Mouse (Mus musculus): ENCODE data around the gene Dtl. TPM values are rescaled to one million over a fixed set of nuclear protein-coding genes. Genes with fewer than 3 reads are reported as not detected.

Dtl gene
- polyA plus RNA-seq, 1 experiment from 2014 or later: 84.2 TPM

DNA sequence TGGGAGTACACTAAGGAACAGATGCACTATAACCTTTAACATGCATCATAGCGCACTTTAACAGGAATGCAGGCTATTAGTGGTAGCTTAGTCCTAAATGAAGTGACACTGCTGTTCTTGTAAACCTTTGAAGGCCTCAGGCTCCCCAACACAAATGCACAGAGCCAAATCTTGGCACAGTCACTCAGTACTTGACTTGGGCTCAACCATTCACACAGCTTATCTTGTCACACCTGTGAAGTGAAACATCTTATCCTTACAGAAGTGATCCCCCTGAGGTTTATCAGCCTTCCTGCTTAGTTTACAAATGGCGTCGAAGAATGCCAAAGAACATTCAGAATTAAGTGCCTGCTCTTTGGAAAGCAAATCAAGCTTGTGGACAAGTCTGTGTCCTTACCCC is 31.6 kb downstream of the Dtl start:
- Histone ChIP-seq H3K4me2 (ENCODE audit: low read depth, severe bottlenecking) (no peak overlapping the region), H3K27ac (replicated peaks; ENCODE audit: low read depth, low read length) (no peak overlapping the region), H3K27me3 (ENCODE audit: control insufficient read depth, insufficient read depth, low read length) (no peaks in the 10 kb centered on the region), H3K9me3 (ENCODE audit: control insufficient read depth, low read length) (no peaks in the 10 kb centered on the region), H3K9ac (ENCODE audit: low read length) (no peak overlapping the region), H3K4me1 (ENCODE audit: control insufficient read depth, insufficient read depth, low read length) (no peaks in the 10 kb centered on the region), H3K4me3 (ENCODE audit: low read depth, low read length) (no peak overlapping the region), H3K36me3 (ENCODE audit: control insufficient read depth, insufficient read depth, low read length) (peaks cover 21% of the 10 kb centered on the region)
- ATAC-seq (ENCODE audit: insufficient number of reproducible peaks, low FRiP score, low TSS enrichment, low read depth) (no peak), DNase-seq (ENCODE audit: low spot score) (no peak)
- 89% methylated on average over 3 of the region's 3 CpGs for WGBS

DNA sequence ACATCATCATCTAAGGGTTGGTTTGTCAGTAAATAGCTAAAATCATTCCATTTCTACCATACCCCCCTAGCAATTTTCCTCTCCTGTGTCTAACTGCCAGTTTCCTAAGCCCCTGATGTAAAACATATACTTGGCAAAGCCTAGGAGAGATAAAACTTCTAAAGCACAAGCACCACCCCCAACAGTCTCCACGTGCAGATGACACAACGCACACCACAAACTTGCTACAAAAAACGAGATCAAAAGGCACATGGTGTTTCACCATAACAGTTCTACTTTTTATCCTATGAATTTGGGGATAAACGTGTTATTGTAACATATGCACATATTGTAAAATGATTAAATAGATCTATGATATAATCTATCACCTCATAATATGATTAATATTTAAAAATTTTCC is 33.7 kb downstream of the Dtl start:
- Histone ChIP-seq H3K4me2 (ENCODE audit: low read depth, severe bottlenecking) (no peak overlapping the region), H3K36me3 (ENCODE audit: control insufficient read depth, insufficient read depth, low read length) (peaks cover 13% of the 10 kb centered on the region), H3K4me3 (ENCODE audit: low read depth, low read length) (no peak overlapping the region), H3K27ac (replicated peaks; ENCODE audit: low read depth, low read length) (no peak overlapping the region), H3K27me3 (ENCODE audit: control insufficient read depth, insufficient read depth, low read length) (no peaks in the 10 kb centered on the region), H3K9me3 (ENCODE audit: control insufficient read depth, low read length) (no peaks in the 10 kb centered on the region), H3K9ac (ENCODE audit: low read length) (no peak overlapping the region), H3K4me1 (ENCODE audit: control insufficient read depth, insufficient read depth, low read length) (no peaks in the 10 kb centered on the region)
- 91% methylated on average over 4 of the region's 4 CpGs for WGBS
- no peak for DNase-seq (ENCODE audit: low spot score)
- no peak for ATAC-seq (ENCODE audit: insufficient number of reproducible peaks, low FRiP score, low TSS enrichment, low read depth)

DNA sequence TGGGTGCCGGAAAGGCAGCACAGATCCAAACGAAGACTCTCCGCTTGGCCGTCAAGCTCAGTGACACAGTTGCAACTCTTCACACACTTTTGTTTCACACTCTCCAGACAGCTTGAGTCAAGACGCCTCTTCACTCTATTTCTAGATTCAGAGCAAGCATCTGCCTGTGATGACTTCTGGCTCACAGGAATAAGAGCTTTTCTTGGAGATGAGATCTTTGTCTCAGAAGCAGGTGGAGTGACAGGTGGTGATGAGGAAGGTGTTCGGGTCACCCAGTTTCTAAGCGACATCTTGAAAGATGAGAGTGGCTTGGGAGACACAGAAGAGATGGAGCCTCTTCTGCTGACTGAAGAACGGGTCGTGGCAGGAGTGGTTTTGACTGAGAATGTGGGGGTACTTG is 34.3 kb downstream of the Dtl start:
- ATAC-seq (ENCODE audit: insufficient number of reproducible peaks, low FRiP score, low TSS enrichment, low read depth) (no peak), DNase-seq (ENCODE audit: low spot score) (no peak)
- no peak overlapping the region for H3K9ac ChIP-seq (ENCODE audit: low read length)
- H3K9me3 ChIP-seq (ENCODE audit: control insufficient read depth, low read length): no peaks in the 10 kb centered on the region
- H3K27ac ChIP-seq (replicated peaks; ENCODE audit: low read depth, low read length): no peak overlapping the region
- no peaks in the 10 kb centered on the region for H3K27me3 ChIP-seq (ENCODE audit: control insufficient read depth, insufficient read depth, low read length)
- no peak overlapping the region for H3K4me3 ChIP-seq (ENCODE audit: low read depth, low read length)
- WGBS: 91% methylated on average over 9 of the region's 9 CpGs
- peaks cover 12% of the 10 kb centered on the region for H3K36me3 ChIP-seq (ENCODE audit: control insufficient read depth, insufficient read depth, low read length)
- no peaks in the 10 kb centered on the region for H3K4me1 ChIP-seq (ENCODE audit: control insufficient read depth, insufficient read depth, low read length)
- H3K4me2 ChIP-seq (ENCODE audit: low read depth, severe bottlenecking): no peak overlapping the region

DNA sequence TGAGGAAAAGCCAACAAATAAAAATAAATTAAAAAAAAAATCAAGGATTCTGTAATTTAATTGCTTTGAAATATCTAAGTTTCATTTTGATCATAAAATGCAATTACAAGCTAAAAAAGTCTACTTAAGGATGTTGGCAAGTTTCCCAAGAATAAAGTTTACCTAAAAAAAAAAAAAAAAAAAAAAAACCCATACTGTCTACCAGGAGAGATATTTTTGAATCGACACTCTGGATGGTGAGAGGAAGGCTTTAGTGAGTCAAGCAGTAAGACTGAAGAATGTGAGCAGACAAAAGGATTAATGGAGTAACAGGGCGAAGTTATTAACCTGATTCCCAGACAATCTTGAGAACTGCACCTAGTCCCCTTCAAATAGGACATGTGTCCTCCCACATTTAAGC is 35.0 kb downstream of the Dtl start:
- DNase-seq (ENCODE audit: low spot score) (no peak), ATAC-seq (ENCODE audit: insufficient number of reproducible peaks, low FRiP score, low TSS enrichment, low read depth) (no peak)
- WGBS: 90% methylated on average over 2 of the region's 2 CpGs
- H3K9ac ChIP-seq (ENCODE audit: low read length): no peak overlapping the region
- no peak overlapping the region for H3K4me3 ChIP-seq (ENCODE audit: low read depth, low read length)
- H3K27me3 ChIP-seq (ENCODE audit: control insufficient read depth, insufficient read depth, low read length): no peaks in the 10 kb centered on the region
- H3K9me3 ChIP-seq (ENCODE audit: control insufficient read depth, low read length): no peaks in the 10 kb centered on the region
- H3K4me2 ChIP-seq (ENCODE audit: low read depth, severe bottlenecking): no peak overlapping the region
- no peaks in the 10 kb centered on the region for H3K4me1 ChIP-seq (ENCODE audit: control insufficient read depth, insufficient read depth, low read length)
- peaks cover 10% of the 10 kb centered on the region for H3K36me3 ChIP-seq (ENCODE audit: control insufficient read depth, insufficient read depth, low read length)
- no peak overlapping the region for H3K27ac ChIP-seq (replicated peaks; ENCODE audit: low read depth, low read length)

DNA sequence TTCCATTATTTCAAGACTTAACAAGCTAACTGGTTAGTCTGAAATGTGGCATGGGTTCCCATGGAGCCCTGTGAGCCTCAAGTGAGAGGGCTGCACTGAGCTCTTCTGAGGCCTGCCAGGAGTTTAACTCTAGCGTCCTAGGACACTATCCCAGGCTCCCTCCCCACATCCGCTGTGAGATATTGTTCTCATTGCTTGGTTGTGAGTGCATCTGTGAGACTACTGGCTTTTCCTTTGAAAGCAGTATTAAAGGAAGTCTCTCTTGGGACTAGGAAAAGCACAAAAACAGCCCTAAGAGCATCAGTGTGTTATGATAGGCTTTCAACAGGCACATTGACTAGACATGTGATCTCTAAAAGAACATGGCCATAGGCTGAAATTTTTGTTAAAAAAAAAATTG is 40.4 kb downstream of the Dtl start:
- no peak for DNase-seq (ENCODE audit: low spot score)
- no peak for ATAC-seq (ENCODE audit: insufficient number of reproducible peaks, low FRiP score, low TSS enrichment, low read depth)
- no peaks in the 10 kb centered on the region for H3K9me3 ChIP-seq (ENCODE audit: control insufficient read depth, low read length)
- no peaks in the 10 kb centered on the region for H3K4me1 ChIP-seq (ENCODE audit: control insufficient read depth, insufficient read depth, low read length)
- H3K9ac ChIP-seq (ENCODE audit: low read length): no peak overlapping the region
- H3K27me3 ChIP-seq (ENCODE audit: control insufficient read depth, insufficient read depth, low read length): no peaks in the 10 kb centered on the region
- 74% methylated on average over 2 of the region's 2 CpGs for WGBS
- H3K4me2 ChIP-seq (ENCODE audit: low read depth, severe bottlenecking): no peak overlapping the region
- H3K36me3 ChIP-seq (ENCODE audit: control insufficient read depth, insufficient read depth, low read length): no peaks in the 10 kb centered on the region; the same call in 1 of the 2 replicates
- no peak overlapping the region for H3K27ac ChIP-seq (replicated peaks; ENCODE audit: low read depth, low read length)
- H3K4me3 ChIP-seq (ENCODE audit: low read depth, low read length): no peak overlapping the region

DNA sequence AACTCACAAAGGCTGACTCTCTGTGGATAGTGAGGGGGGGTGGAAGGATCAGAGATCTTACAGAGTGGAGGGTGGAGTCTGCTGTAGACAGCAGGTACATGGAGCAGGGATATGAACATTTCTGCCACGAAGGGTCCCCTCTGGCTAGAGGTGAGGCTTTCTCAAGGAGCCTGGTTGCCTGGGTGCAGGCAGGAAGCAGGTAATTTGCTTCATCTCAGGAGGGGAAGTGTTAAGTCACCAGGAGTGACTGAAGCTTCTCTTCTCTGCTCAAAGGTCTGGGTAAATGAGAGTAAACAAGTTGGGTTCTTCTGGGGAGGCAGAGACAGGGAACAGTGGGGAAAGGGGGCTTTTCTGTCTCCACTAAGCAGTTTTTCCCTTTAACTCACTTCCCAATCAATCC is 44.3 kb downstream of the Dtl start:
- Histone ChIP-seq H3K27ac (replicated peaks; ENCODE audit: low read depth, low read length) (no peak overlapping the region), H3K4me1 (ENCODE audit: control insufficient read depth, insufficient read depth, low read length) (no peaks in the 10 kb centered on the region), H3K27me3 (ENCODE audit: control insufficient read depth, insufficient read depth, low read length) (no peaks in the 10 kb centered on the region), H3K36me3 (ENCODE audit: control insufficient read depth, insufficient read depth, low read length) (no peaks in the 10 kb centered on the region), H3K4me2 (ENCODE audit: low read depth, severe bottlenecking) (no peak overlapping the region), H3K9me3 (ENCODE audit: control insufficient read depth, low read length) (no peaks in the 10 kb centered on the region), H3K9ac (ENCODE audit: low read length) (no peak overlapping the region), H3K4me3 (ENCODE audit: low read depth, low read length) (no peak overlapping the region)
- 45% methylated on average over 1 of the region's 1 CpGs for WGBS
- DNase-seq (ENCODE audit: low spot score) (no peak), ATAC-seq (ENCODE audit: insufficient number of reproducible peaks, low FRiP score, low TSS enrichment, low read depth) (no peak)

DNA sequence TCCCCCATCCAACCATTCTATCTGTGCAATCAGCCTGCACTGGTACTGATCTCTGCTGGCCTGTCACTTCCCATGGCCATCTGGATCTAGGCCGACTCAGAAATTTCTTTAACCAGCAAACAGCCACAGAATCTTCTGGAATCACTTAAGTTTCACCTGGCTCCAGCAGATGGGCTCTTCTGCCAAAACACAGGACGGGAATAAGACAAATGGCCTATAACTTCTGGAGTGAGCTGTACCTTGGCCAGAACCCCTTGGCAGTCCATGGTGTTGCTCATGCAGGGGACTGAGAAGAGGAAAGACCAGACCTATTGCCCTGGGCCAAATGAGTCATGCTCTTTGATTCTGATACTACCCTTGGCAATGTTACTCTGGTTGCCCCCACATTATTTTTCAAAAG is 45.9 kb downstream of the Dtl start:
- Histone ChIP-seq H3K4me2 (ENCODE audit: low read depth, severe bottlenecking) (no peak overlapping the region), H3K27me3 (ENCODE audit: control insufficient read depth, insufficient read depth, low read length) (no peaks in the 10 kb centered on the region), H3K27ac (replicated peaks; ENCODE audit: low read depth, low read length) (no peak overlapping the region), H3K4me3 (ENCODE audit: low read depth, low read length) (no peak overlapping the region), H3K9ac (ENCODE audit: low read length) (no peak overlapping the region), H3K9me3 (ENCODE audit: control insufficient read depth, low read length) (no peaks in the 10 kb centered on the region), H3K36me3 (ENCODE audit: control insufficient read depth, insufficient read depth, low read length) (no peaks in the 10 kb centered on the region), H3K4me1 (ENCODE audit: control insufficient read depth, insufficient read depth, low read length) (no peaks in the 10 kb centered on the region)
- 67% methylated on average over 2 of the region's 2 CpGs for WGBS
- ATAC-seq (ENCODE audit: insufficient number of reproducible peaks, low FRiP score, low TSS enrichment, low read depth) (no peak), DNase-seq (ENCODE audit: low spot score) (no peak)

DNA sequence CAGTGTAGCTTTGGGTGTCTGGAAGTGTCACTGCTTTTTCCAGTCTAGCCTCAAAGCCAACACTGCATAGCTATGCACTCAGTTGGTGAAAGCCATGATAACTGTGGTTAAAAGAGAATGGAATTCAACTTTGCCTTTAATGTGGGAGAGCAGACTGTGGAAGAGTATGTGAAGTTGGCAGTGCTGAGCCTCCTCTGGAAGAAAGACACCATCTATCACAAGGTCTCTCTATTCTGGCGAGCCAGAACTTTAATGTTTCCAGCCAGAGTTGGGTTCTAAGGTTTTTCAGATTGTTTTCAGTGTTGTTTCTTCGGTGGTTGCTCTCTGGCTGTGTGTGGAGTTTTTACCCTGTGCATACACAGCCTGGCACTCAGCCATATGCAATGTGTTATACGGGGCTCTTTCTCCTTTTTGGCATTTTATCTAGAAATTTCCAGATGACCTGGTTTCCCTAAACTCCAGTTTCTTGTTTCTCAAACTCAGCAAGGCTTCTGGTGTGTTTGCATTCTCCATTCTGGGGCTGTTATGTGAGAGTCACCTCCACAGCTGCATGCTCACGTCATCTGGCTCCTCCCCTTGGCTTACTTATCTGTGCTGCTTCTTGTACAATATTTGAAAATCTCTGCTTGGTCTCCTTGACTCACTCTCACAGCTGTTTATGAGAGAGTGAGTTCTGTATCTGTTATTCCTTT is 47.3 kb downstream of the Dtl start:
- H3K4me3 ChIP-seq (ENCODE audit: low read depth, low read length): no peak overlapping the region
- DNase-seq (ENCODE audit: low spot score): no peak
- no peaks in the 10 kb centered on the region for H3K27me3 ChIP-seq (ENCODE audit: control insufficient read depth, insufficient read depth, low read length)
- H3K27ac ChIP-seq (replicated peaks; ENCODE audit: low read depth, low read length): no peak overlapping the region
- H3K9ac ChIP-seq (ENCODE audit: low read length): no peak overlapping the region
- 75% methylated on average over 4 of the region's 4 CpGs for WGBS
- H3K9me3 ChIP-seq (ENCODE audit: control insufficient read depth, low read length): no peaks in the 10 kb centered on the region
- no peaks in the 10 kb centered on the region for H3K4me1 ChIP-seq (ENCODE audit: control insufficient read depth, insufficient read depth, low read length)
- H3K36me3 ChIP-seq (ENCODE audit: control insufficient read depth, insufficient read depth, low read length): no peaks in the 10 kb centered on the region
- no peak for ATAC-seq (ENCODE audit: insufficient number of reproducible peaks, low FRiP score, low TSS enrichment, low read depth)
- no peak overlapping the region for H3K4me2 ChIP-seq (ENCODE audit: low read depth, severe bottlenecking)

DNA sequence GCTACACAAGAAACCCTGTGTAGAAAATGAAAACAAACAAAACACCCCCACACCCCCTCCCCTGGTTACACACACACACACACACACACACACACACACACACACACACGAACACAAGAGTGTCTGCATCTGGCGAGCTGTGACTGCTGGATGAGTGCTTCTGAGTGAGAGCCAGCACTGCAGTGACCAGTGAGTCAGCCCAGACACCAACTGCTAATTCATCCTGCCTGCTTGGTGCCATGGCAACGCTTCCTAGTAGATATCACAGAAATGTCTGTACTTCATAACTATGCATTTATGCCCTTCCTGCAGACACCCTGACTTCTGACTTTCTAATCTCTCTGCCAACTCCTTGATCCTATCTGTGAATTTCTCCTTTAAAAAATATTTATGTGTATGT is 48.3 kb downstream of the Dtl start:
- no peak overlapping the region for H3K4me3 ChIP-seq (ENCODE audit: low read depth, low read length)
- H3K4me1 ChIP-seq (ENCODE audit: control insufficient read depth, insufficient read depth, low read length): no peaks in the 10 kb centered on the region
- no peak overlapping the region for H3K9ac ChIP-seq (ENCODE audit: low read length)
- no peaks in the 10 kb centered on the region for H3K27me3 ChIP-seq (ENCODE audit: control insufficient read depth, insufficient read depth, low read length)
- WGBS: 75% methylated on average over 3 of the region's 3 CpGs
- H3K9me3 ChIP-seq (ENCODE audit: control insufficient read depth, low read length): no peaks in the 10 kb centered on the region
- DNase-seq (ENCODE audit: low spot score) (no peak), ATAC-seq (ENCODE audit: insufficient number of reproducible peaks, low FRiP score, low TSS enrichment, low read depth) (no peak)
- H3K36me3 ChIP-seq (ENCODE audit: control insufficient read depth, insufficient read depth, low read length): no peaks in the 10 kb centered on the region
- H3K27ac ChIP-seq (replicated peaks; ENCODE audit: low read depth, low read length): no peak overlapping the region
- H3K4me2 ChIP-seq (ENCODE audit: low read depth, severe bottlenecking): no peak overlapping the region
